Mouse (Mus musculus) heart, postnatal 0 days (tissue): ENCODE results near the gene Pole2.

Experiments
- CTCF ChIP-seq: IDR thresholded peaks from 2 replicates; pipeline ENCODE4 v1.5.1; 2016; ENCODE audit warnings: antibody characterized with exemption, control low read depth, low read depth
- EP300 ChIP-seq: IDR thresholded peaks from 2 replicates; pipeline ENCODE4 v1.6.1; 2016; ENCODE audit warnings: antibody characterized with exemption, low read depth

- no peak for TF ChIP-seq CTCF
- TF ChIP-seq EP300: no peak
Measured at GRCm38 (mm10) chr12:69207396-69207795, 20.6 kb downstream of the Pole2 start.
